Comparison of ENCODE assay signal across 16 mouse cellular contexts in genomic region chr4:23832385-23833164, GRCm38 (mm10).
A peak's percentile ranks its signal among the peaks of the same experiment; 100 is the strongest.
DNase-seq lines count a peak whose midpoint lies in the region; ATAC-seq and TF ChIP-seq lines count a peak whose summit lies in the region.
"Had no signal": no experiment of that assay in that cellular context is flagged by ENCODE, and none has a peak within 500 bp of the region (broad histone marks: within the 10 kb centered on the region; RNA-seq: fewer than 3 reads in every experiment).

No protein-coding gene starts in this region.

- ATAC-seq in frontal cortex, adult (ENCODE audit: low TSS enrichment): peak; percentile 89
- ATAC-seq: activated CD4-positive, CD25-positive, alpha-beta regulatory T cell, adult 4 months; inflammation-experienced regulatory T-cells, adult 6 months; liver, embryonic 12.5 days had no signal

- WGBS in lung, adult 2 months: 50% methylated on average over 7 of the region's 7 CpGs

- no peak for TF ChIP-seq POLR2A in lung, adult 2 months (IDR thresholded peaks at IDR 0.05; ENCODE audit: borderline replicate concordance, extremely low read depth, low read depth, low read length)

- H3K4me1 ChIP-seq in lung, adult 2 months (ENCODE audit: control insufficient read depth, insufficient read depth, low read length): no peaks in the 10 kb centered on the region
- H3K4me1 ChIP-seq: embryonic facial prominence, embryonic 12.5 days; limb, embryonic 10.5 days; liver, embryonic 12.5 days; stomach, embryonic 15.5 days had no signal

- H3K4me3 ChIP-seq in lung, adult 2 months (replicated peaks; ENCODE audit: extremely low read depth, low read depth, low read length): no peak overlapping the region
- H3K4me3 ChIP-seq: embryonic facial prominence, embryonic 12.5 days; limb, embryonic 10.5 days; liver, embryonic 12.5 days; stomach, embryonic 15.5 days had no signal

- no peak for TF ChIP-seq CTCF in lung, adult 2 months (IDR thresholded peaks at IDR 0.05; ENCODE audit: insufficient read depth, low read length)

- DNase-seq in frontal cortex, postnatal 14 days (ENCODE audit: low spot score in 2 of 2): no peak
- peak; percentile 4 for DNase-seq in layer of hippocampus, adult 11-12 months (ENCODE audit: low spot score)
- DNase-seq in layer of hippocampus, adult 9-10 months (ENCODE audit: low spot score): no peak
- DNase-seq in right cerebral cortex, adult 18-20 months: peak; percentile 7
- DNase-seq in right cerebral cortex, postnatal 14 days: no peak
- no peak for DNase-seq in lung, adult 2 months
- DNase-seq in urinary bladder, postnatal 4 days (ENCODE audit: low spot score in 2 of 2): no peak
- DNase-seq: adrenal gland, postnatal 36 days; spleen, adult 18-20 months had no signal

Comparison
In these comparisons a context has a peak if more than half of its experiments do, and no peak if none do; other contexts are left out.
1. DNase-seq: peak in layer of hippocampus, adult 11-12 months (single experiment) and right cerebral cortex, adult 18-20 months (single experiment); none in frontal cortex, postnatal 14 days (0 of 2), layer of hippocampus, adult 9-10 months (single experiment), right cerebral cortex, postnatal 14 days (single experiment), lung, adult 2 months (single experiment) and urinary bladder, postnatal 4 days (0 of 2).